Mouse (Mus musculus) heart, postnatal 0 days (tissue): Measurements from ENCODE around the gene Plekhg3. TPM values are rescaled to one million over a fixed set of nuclear protein-coding genes. Genes with fewer than 3 reads are reported as not detected.

Source experiments
- ATAC-seq: fragments of 200-750 bp; cut with Nextera tagmentation; 2 replicates; pipeline ENCODE4 v1.8.0; 2017; ENCODE audit warnings: low read depth, moderate number of reproducible peaks, moderate library complexity; ENCODE audit not compliant: insufficient read depth
- DNase-seq: peaks from one replicate; pipeline ENCODE4 v3.0.0-alpha.2; 2016; ENCODE audit warnings: low spot score
- H3K27ac ChIP-seq: fragments of 300-500 bp; sonication (generic); 2 replicates; pipeline ENCODE4 v1.5.1; 2014; ENCODE audit warnings: low read depth, mild to moderate bottlenecking
- H3K27me3 ChIP-seq: fragments of 300-500 bp; sonication (generic); 2 replicates; pipeline ENCODE4 v1.6.1; 2014; ENCODE audit warnings: low read length, mixed read lengths; ENCODE audit not compliant: control insufficient read depth, insufficient read depth
- H3K36me3 ChIP-seq: fragments of 300-500 bp; sonication (generic); replicated peaks from 2 replicates; pipeline ENCODE4 v1.6.1; 2014; ENCODE audit warnings: low read length, mixed read lengths; ENCODE audit not compliant: control insufficient read depth, insufficient read depth
- H3K4me1 ChIP-seq: fragments of 300-500 bp; sonication (generic); 2 replicates; pipeline ENCODE4 v1.6.1; 2014; ENCODE audit warnings: antibody characterized with exemption; ENCODE audit not compliant: control insufficient read depth, insufficient read depth
- H3K4me2 ChIP-seq: fragments of 300-500 bp; sonication (generic); 2 replicates; pipeline ENCODE4 v1.6.1; 2014; ENCODE audit warnings: low read depth, mild to moderate bottlenecking, low read length, moderate library complexity
- H3K4me3 ChIP-seq: fragments of 300-500 bp; sonication (generic); 2 replicates; pipeline ENCODE4 v1.5.1; 2014; ENCODE audit warnings: low read depth, low read length
- H3K9ac ChIP-seq: fragments of 300-500 bp; sonication (generic); replicated peaks from 2 replicates; pipeline ENCODE4 v1.6.1; 2014; ENCODE audit warnings: low read depth, low read length, mixed read lengths
- H3K9me3 ChIP-seq: fragments of 300-500 bp; sonication (generic); replicated peaks from 2 replicates; pipeline ENCODE4 v1.6.1; 2016; ENCODE audit warnings: low read length; ENCODE audit not compliant: control insufficient read depth
- CTCF ChIP-seq: IDR thresholded peaks from 2 replicates; pipeline ENCODE4 v1.5.1; 2016; ENCODE audit warnings: antibody characterized with exemption, control low read depth, low read depth
- EP300 ChIP-seq: IDR thresholded peaks from 2 replicates; pipeline ENCODE4 v1.6.1; 2016; ENCODE audit warnings: antibody characterized with exemption, low read depth
- WGBS: fragments of 180-500 bp; shearing (Covaris S2); extraction: QIAGEN DNeasy Blood & Tissue Kit; methylation state at CpG from one replicate; pipeline ENCODE4 v1.1.7; 2014; 5-methylcytosine and 5-hydroxymethylcytosine counted together
- polyA plus RNA-seq: library from polyadenylated mRNA; unstranded; fragments of >200 nt; fragmentation: Nextera tagmentation; extraction: Ambion mirVana; gene quantifications from 2 replicates; pipeline ENCODE4 v1.2.1, GENCODE M21; 2015
- total RNA-seq: library from RNA; depleted of rRNA; stranded (reverse); fragments of >200 nt; gene quantifications from 2 replicates; pipeline ENCODE4 v1.2.3, GENCODE M21; 2014; ENCODE audit warnings: low replicate concordance

Plekhg3 gene
- total and polyA plus RNA-seq, 2 experiments from 2014 or later = 3.7 to 21.7 TPM

DNA sequence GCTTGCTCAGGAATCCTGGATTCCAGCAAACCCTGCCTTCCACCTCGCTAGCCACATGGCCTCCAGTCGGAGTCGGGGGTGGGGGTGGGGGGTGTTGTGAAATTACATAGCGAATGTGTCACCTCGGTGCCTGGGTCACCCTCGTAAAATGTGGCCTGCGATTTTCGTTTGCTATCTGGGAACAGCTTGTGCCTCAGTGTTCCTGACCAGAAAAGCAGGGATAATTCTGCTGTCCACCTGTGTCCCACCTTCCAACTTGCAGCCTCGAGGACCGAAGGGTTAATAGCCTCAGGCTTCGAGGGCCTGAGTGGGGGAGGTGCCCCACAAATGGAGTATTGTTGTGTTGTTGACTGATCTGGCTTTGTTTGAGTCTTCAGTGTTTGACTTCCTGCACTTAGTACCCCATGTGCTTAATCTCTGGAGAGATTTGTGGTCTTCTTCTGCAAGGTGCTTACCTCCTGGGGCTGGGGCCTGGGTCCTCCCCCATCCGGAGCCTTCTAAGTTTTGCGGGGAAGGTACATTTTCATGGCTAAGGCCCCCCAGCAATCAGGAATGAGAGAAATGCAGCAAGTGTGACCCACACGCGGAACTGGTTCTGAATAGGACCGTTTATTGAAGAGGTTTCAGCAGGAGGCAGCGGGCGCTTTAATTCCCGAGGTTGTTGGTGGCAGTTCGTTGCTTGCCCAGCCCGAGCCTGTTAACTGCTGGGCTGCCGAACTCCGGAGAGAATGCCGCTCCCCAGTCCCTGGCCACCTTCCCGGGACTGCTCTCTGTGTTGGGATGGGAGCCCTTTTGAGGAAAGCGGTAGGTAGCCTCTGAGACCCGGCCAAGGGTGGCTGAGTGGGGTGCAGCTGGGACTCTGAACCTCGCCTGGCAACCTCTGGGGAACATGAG is 15.9 kb downstream of the Plekhg3 start:
- TF ChIP-seq EP300 (no peak), CTCF (no peak)

DNA sequence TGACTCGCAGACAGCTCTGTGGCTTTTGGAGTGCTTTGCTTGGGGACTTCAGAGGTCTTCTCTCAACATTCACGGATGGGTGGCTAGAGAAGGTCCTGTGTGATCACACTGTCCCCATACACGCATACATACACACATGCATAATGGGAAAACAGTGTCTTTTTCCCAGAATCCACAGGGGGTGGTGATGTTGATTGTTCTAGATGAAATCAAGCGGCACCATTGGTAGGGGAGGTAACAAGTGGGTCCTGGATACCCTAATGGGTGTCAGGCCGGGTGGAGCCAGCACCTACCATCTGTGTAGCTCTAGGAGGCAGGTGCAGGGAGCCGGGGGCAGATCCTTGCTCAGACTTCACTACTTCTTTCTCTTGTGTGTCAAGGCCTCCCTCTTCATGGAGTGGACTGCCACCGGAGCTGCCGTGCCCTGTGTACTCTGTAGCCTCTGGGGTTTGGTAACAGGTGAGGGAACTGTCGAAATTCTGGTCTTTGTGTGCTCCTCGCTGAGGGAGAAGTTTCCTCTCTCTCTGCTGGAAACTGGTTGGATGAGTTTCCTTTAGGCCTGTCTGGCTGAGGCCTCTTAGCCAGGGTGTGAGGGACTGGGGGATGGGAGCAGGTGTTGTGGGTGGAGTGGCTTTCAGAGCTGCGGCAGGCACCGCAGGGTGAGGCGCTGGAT is 16.9 kb downstream of the Plekhg3 start:
- no peaks in the 10 kb centered on the region for H3K36me3 ChIP-seq
- H3K9ac ChIP-seq = peak overlapping the region; percentile 26; the same call in 1 of the 2 replicates
- TF ChIP-seq CTCF (no peak), EP300 (no peak)
- no peak for ATAC-seq
- no peak for DNase-seq
- peak overlapping the region; percentile 66 for H3K4me2 ChIP-seq
- no peaks in the 10 kb centered on the region for H3K9me3 ChIP-seq
- H3K27me3 ChIP-seq = no peaks in the 10 kb centered on the region
- H3K4me1 ChIP-seq = peaks cover 48% of the 10 kb centered on the region
- peak overlapping the region; percentile 58; the same call in 1 of the 2 replicates for H3K27ac ChIP-seq
- no peak overlapping the region for H3K4me3 ChIP-seq
- WGBS = 51% methylated on average over 13 of the region's 13 CpGs

More for the DNA sequence above, 15.9 kb downstream of the Plekhg3 start:
- Histone ChIP-seq H3K4me3 (peak overlapping the region; percentile 31), H3K4me2 (peak overlapping the region; percentile 66), H3K27me3 (no peaks in the 10 kb centered on the region), H3K9ac (peak overlapping the region; percentile 26; the same call in 1 of the 2 replicates), H3K4me1 (peaks cover 38% of the 10 kb centered on the region), H3K27ac (peak overlapping the region; percentile 58), H3K9me3 (no peaks in the 10 kb centered on the region), H3K36me3 (no peaks in the 10 kb centered on the region)
- DNase-seq (no peak), ATAC-seq (peak; percentile 42; the same call in 1 of the 2 replicates)
- WGBS = 12% methylated on average over 28 of the region's 28 CpGs

DNA sequence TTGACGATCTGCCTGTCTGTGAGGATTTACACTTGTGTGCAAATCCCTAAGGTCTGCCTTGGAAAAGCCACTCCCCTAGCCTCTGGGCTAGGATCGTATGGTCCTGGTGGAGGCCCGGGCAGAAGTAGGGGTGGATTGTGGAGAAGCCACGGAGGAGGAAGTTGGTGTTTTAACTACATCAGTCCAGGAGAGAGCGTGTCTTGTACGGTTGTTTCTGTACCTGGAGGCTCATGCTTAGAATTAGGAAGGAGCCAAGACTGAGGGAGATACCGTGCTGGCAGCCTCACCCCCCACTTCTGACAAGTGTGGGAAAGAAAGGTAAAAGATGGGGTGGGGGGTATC is 17.4 kb downstream of the Plekhg3 start:
- no peaks in the 10 kb centered on the region for H3K27me3 ChIP-seq
- 37% methylated on average over 7 of the region's 7 CpGs for WGBS
- H3K4me1 ChIP-seq = peaks cover 51% of the 10 kb centered on the region
- TF ChIP-seq CTCF = no peak
- H3K27ac ChIP-seq = no peak overlapping the region
- no peak overlapping the region for H3K4me2 ChIP-seq
- H3K9ac ChIP-seq = peak overlapping the region; percentile 10; the same call in 1 of the 2 replicates
- no peak for ATAC-seq
- DNase-seq = no peak
- no peaks in the 10 kb centered on the region for H3K9me3 ChIP-seq
- no peaks in the 10 kb centered on the region for H3K36me3 ChIP-seq
- no peak overlapping the region for H3K4me3 ChIP-seq

DNA sequence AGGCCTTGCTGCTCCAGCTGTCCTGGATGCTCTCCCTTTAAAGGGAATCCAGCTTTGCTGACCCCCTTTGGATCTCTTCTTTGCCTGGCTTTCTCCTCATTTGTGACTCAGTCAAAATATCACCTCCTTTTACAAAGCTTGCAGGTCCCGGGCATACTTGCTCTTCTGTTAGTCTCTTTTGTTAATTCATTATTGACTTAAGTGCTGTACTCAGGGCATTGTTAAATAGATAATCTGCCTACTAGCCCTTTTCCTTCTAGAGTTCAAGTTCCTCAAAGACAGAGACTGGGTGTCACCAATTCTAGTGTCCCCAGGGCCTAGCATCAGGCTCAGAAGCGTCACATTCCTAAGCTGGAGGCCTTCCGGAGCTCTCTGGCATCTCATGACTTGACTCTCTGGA is 18.5 kb downstream of the Plekhg3 start:
- Histone ChIP-seq H3K4me2 (no peak overlapping the region), H3K27ac (no peak overlapping the region), H3K9me3 (no peaks in the 10 kb centered on the region), H3K9ac (no peak overlapping the region), H3K27me3 (no peaks in the 10 kb centered on the region), H3K4me3 (no peak overlapping the region), H3K36me3 (no peaks in the 10 kb centered on the region), H3K4me1 (peaks cover 60% of the 10 kb centered on the region)
- WGBS = 46% methylated on average over 3 of the region's 3 CpGs
- DNase-seq (no peak), ATAC-seq (no peak)
- TF ChIP-seq CTCF (no peak), EP300 (no peak)

DNA sequence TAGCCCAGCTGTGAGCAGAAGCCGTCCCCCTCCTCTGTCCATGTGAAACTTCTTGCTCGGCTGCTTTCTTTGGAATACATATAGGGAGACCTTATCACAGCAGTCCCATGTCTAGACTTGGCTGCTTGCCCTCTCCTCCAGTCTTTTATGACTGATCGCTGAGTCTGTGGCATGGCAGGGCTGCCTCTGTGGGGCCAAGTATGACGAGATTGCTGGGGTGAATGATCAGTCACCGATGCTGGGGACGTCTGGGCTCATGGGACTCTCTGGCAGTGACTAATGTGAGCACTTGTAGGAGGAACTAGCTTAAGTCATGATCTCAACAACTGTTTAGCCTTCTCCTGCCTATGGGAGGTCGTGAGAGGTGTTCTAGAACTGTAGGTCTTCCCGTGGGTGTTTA is 21.6 kb downstream of the Plekhg3 start:
- Histone ChIP-seq H3K9me3 (no peaks in the 10 kb centered on the region), H3K27me3 (no peaks in the 10 kb centered on the region), H3K36me3 (no peaks in the 10 kb centered on the region), H3K27ac (peak overlapping the region; percentile 66), H3K9ac (no peak overlapping the region), H3K4me3 (no peak overlapping the region), H3K4me2 (no peak overlapping the region), H3K4me1 (peaks cover 50% of the 10 kb centered on the region)
- DNase-seq (peak; percentile 84), ATAC-seq (peak; percentile 78)
- WGBS = 8% methylated on average over 8 of the region's 8 CpGs
- TF ChIP-seq EP300 = 0 out of 2 replicates have a peak, but pooled peaks have one; percentile 37
- no peak for TF ChIP-seq CTCF
